Mouse (Mus musculus): Measurements from ENCODE around the gene Ube2i. TPM values are rescaled to one million over a fixed set of nuclear protein-coding genes. Genes with fewer than 3 reads are reported as not detected.

Gene Ube2i
- polyA plus RNA-seq, 1 experiment from 2014 or later, result 447 TPM

DNA sequence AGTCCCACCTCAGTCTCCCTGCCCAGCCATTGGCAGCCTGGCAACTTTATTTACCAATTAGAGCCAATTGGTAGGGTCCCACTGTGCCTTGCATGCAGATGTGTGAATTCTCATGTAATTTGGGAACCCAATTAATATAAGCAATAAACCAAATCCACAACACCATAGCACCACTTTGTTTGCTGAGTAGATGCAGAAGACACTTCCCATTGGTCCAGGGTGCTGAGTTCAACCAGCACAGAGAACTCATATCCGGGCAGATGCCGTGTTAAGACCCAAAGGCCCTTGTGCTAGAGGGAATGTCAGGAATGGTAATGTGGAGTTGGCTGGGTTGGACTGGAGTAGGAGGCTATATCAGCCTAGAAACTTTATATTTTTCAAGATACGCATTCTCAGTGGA lies 1.4 kb upstream of the Ube2i start:
- Histone ChIP-seq H3K9me3 (no peaks in the 10 kb centered on the region), H3K27ac (replicated peaks) (no peak overlapping the region), H3K9ac (no peak overlapping the region), H3K36me3 (no peaks in the 10 kb centered on the region), H3K4me1 (replicated peaks) (peaks cover 24% of the 10 kb centered on the region), H3K4me3 (no peak overlapping the region), H3K27me3 (0 out of 2 replicates have a peak, but pooled peaks cover 3% of the 10 kb centered on the region), H3K4me2 (no peak overlapping the region)
- ATAC-seq (ENCODE audit: low FRiP score, low read depth), result no peak
- 95% methylated on average over 3 of the region's 3 CpGs for WGBS

DNA sequence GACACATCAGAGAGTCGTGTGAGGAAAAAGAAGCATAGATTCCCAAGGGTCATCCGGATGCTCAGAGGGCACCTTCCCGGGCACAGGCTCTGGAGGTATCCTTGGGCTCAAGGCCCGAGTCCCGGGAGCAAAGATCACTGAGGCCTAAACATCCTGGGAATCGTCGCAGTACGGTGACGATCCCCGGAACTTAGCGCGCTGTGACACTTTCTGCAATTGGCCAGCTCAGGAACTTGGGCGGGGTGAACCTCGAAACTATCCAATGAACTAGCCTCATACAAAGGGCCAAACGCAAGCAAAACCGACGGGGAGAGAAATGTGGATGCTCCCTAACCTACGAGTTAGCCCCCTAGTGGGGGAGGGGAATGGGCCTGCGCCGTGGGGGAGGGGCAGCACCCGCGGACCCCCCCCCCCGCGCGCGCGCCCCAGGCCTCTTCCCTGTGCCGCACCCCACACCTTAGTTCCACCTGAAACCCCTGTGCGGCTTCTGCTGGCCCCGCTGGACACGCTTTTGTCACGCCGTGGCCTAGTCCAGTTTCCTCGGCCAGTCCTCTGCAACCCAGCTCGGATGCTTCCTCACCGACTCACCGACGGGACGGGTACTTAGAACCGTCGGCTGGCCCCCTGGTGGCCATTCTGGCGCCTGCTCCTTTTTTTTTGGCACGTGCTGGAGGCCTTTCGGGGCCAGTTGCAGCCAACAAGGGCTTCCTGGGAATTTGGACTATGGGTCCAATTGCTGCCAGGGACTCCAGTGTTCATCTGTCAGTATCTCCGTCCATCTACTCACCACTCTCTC lies 518 bp downstream of the Ube2i start:
- Histone ChIP-seq H3K9ac (peak overlapping the region; percentile 92), H3K4me1 (replicated peaks) (peaks cover 35% of the 10 kb centered on the region), H3K36me3 (peaks cover 1% of the 10 kb centered on the region), H3K27me3 (no peaks in the 10 kb centered on the region), H3K4me2 (peak overlapping the region; percentile 87), H3K27ac (replicated peaks) (peak overlapping the region; percentile 98), H3K9me3 (no peaks in the 10 kb centered on the region), H3K4me3 (peak overlapping the region; percentile 92)
- ATAC-seq (ENCODE audit: low FRiP score, low read depth), result peak; percentile 89
- WGBS, result under 1% methylated on average over 39 of the region's 45 CpGs

DNA sequence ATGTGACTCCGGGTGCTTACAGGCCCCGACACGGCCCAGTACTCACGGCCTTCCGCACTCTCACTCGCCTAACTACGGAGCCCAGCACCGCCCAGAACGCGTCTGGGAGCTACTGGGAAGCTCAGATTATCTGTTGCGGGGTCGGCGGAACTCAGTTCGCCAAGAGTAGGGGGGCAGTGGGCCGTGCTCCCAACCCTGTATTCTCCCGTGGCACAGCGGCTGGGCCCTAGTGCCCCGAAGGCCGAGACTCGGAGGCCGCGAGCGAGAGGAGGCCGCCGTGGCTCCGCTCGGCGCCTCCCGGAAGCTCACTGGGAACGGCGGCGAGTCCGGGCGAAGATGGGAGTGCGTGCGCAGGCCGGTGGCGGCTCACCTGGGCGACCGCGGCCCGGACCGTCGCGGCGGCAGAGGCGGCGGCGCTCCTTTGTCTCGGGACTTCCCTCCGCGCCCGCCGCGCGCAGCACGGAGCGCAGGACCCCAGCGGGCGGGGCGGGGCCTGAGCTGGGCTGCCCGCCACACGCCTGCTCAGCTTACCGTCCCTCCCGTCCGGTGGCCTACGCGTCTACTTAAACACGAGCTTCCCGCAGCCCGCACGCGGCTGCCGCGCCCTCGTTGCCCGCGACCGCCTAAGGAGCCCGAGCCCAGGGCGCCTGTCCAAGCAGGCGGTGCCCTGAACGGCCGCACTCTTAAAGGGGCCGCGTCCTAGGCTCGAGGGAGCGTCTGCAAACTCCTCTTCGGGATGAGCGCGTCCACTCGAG lies 1.3 kb downstream of the Ube2i start:
- H3K9ac ChIP-seq, result peak overlapping the region; percentile 92
- ATAC-seq (ENCODE audit: low FRiP score, low read depth), result peak; percentile 92
- no peaks in the 10 kb centered on the region for H3K27me3 ChIP-seq
- peaks cover 35% of the 10 kb centered on the region for H3K4me1 ChIP-seq (replicated peaks)
- H3K27ac ChIP-seq (replicated peaks), result peak overlapping the region; percentile 98
- peak overlapping the region; percentile 87 for H3K4me2 ChIP-seq
- peak overlapping the region; percentile 92 for H3K4me3 ChIP-seq
- WGBS, result under 1% methylated on average over 79 of the region's 92 CpGs
- H3K36me3 ChIP-seq, result peaks cover 9% of the 10 kb centered on the region
- H3K9me3 ChIP-seq, result no peaks in the 10 kb centered on the region

DNA sequence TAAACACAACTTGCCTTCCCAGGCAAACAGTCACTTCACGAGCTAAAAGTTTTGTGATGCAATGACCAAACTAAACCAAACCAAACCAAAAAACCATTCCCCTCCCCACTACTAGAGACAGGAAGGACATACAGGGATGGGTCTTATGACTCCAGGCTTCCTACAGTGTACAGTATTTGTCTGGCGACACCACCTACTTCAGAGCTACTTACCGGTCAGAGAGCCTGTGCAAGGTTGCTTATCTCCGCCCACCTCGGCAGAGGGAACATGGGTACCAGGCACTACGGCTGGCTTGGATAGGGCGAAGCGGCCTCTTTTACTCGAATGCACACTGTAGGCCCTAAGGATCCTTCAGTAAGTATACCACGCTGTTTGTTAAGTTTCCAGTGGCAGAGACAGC lies 2.1 kb downstream of the Ube2i start:
- peaks cover 35% of the 10 kb centered on the region for H3K4me1 ChIP-seq (replicated peaks)
- peak overlapping the region; percentile 87 for H3K4me2 ChIP-seq
- no peak for ATAC-seq (ENCODE audit: low FRiP score, low read depth)
- peak overlapping the region; percentile 98 for H3K27ac ChIP-seq (replicated peaks)
- H3K27me3 ChIP-seq, result no peaks in the 10 kb centered on the region
- peaks cover 16% of the 10 kb centered on the region for H3K36me3 ChIP-seq
- under 1% methylated on average over 10 of the region's 10 CpGs for WGBS
- peak overlapping the region; percentile 92 for H3K4me3 ChIP-seq
- H3K9ac ChIP-seq, result peak overlapping the region; percentile 92
- no peaks in the 10 kb centered on the region for H3K9me3 ChIP-seq

DNA sequence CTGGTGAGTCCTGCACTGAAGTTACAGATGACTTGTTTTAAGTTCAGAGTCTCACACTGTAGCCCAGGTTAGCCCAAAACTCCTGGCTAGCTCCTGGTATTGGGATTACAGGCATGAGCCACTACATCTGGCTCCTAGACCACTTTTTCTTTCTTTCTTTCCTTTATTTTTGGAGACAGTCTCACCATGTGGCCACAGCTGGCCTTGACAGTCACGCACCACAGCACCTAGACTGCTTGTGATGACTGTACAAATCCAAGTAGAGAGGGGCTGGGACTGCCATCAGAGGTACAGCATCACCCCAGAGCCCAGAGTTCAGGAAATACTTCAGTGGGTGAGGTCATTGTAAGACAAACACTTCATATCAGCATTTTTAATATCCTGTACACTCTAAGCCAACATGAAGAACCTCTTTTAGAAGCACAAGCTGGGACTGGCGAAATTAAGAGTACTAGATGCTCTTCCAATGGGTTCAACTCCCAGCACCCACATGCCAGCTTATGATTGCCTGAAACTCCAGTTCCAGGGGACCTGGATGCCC lies 3.6 kb downstream of the Ube2i start:
- Histone ChIP-seq H3K36me3 (peaks cover 31% of the 10 kb centered on the region), H3K4me3 (peak overlapping the region; percentile 92; the same call in 1 of the 2 replicates)

DNA sequence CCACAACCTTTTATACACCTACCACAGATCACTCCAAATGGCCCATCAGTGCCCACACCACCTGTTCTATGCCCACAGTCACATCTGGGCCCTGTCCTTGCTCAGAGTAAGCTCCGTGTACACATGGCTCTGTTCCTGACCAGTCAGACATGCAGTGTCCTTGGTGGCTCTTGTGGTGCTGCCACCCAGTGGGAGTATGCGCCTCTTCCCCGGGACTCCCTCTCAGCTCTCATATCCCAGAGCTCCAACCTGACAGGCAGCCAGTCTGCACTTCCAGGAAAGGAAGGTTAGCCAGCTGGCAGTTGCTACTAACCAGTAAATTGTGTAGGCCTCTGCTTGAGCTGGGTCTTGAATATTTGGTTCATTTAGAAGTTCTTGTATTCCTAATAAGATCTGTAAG lies 10.0 kb downstream of the Ube2i start:
- Histone ChIP-seq H3K36me3 (peaks cover 68% of the 10 kb centered on the region), H3K9me3 (no peaks in the 10 kb centered on the region), H3K4me1 (replicated peaks) (no peaks in the 10 kb centered on the region), H3K4me3 (no peak overlapping the region), H3K27me3 (no peaks in the 10 kb centered on the region), H3K9ac (no peak overlapping the region), H3K4me2 (no peak overlapping the region), H3K27ac (replicated peaks) (no peak overlapping the region)
- ATAC-seq (ENCODE audit: low FRiP score, low read depth), result no peak
- 68% methylated on average over 3 of the region's 3 CpGs for WGBS

More for the DNA sequence above, 3.6 kb downstream of the Ube2i start:
- ATAC-seq (ENCODE audit: low FRiP score, low read depth), result no peak
- H3K27ac ChIP-seq (replicated peaks), result no peak overlapping the region
- H3K4me2 ChIP-seq, result peak overlapping the region; percentile 87
- no peaks in the 10 kb centered on the region for H3K9me3 ChIP-seq
- 95% methylated on average over 2 of the region's 2 CpGs for WGBS
- H3K9ac ChIP-seq, result no peak overlapping the region; the same call in 1 of the 2 replicates
- H3K27me3 ChIP-seq, result no peaks in the 10 kb centered on the region
- H3K4me1 ChIP-seq (replicated peaks), result peaks cover 35% of the 10 kb centered on the region

DNA sequence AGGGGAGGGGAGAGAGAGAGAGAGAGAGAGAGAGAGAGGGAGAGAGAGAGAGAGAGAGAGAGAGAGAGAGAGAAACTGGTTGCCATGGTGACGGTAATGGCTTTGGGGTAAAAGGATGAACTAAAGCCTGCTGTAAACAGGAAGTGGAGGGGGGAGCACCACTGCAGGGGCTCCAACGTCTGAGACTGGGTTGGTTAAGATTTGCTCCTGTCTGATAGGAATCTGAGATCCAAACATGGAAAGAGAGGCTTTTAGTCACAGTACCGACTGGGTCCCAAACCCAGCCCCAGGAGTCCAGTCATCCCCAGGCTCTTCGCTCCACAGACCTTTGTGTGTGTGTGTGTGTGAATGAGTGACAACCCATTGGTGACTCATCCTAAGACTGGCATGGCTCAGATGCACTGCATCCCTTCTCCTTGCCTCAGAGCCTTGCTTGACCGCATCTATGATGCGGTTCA lies 16.6 kb downstream of the Ube2i start:
- Histone ChIP-seq H3K4me1 (replicated peaks) (peaks cover 40% of the 10 kb centered on the region), H3K36me3 (peaks cover 13% of the 10 kb centered on the region), H3K4me2 (no peak overlapping the region), H3K9me3 (no peaks in the 10 kb centered on the region), H3K4me3 (no peak overlapping the region), H3K9ac (no peak overlapping the region), H3K27me3 (peaks cover 13% of the 10 kb centered on the region), H3K27ac (replicated peaks) (no peak overlapping the region)
- 53% methylated on average over 6 of the region's 6 CpGs for WGBS
- ATAC-seq (ENCODE audit: low FRiP score, low read depth), result no peak

DNA sequence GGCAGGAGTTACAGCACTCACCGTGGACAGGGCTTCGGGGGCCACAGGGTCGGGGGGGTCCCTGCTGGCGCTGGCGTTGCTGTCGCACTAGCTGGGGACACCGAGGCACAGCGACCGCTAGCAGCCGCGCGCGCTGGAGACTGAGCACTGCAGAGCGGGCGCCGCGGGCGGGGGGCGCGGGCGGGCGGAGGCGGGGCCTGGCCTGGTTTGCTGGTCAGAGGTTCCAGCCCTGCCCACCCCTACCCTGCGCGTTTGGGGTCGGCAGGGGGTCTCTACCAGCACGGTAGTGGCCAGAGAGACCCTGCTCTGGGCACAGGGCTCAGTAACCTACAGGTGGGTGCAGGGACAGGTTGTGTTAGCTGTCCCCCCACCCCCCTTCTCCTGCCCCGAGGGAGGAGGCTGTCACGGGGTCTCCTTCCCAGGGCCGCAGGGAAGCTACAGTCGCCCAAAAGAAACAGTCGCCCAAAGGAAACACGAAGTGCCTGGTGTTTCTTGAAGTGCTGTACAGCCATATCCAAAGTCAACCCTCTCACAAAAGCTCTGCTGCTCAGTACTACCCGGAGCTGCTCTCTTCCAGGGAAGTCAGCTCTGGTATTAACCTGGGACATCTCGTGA lies 18.2 kb downstream of the Ube2i start, which contains the start of gene Baiap3:
Gene Baiap3 (minus strand): TSS at position 225 of the 615 bp plus-strand sequence.
- peaks cover 13% of the 10 kb centered on the region for H3K27me3 ChIP-seq
- peak within 1 kb of the TSS; percentile 3; the same call in 1 of the 2 replicates for H3K9ac ChIP-seq
- no peak within 1 kb of the TSS for H3K27ac ChIP-seq (replicated peaks)
- peaks cover 52% of the 10 kb centered on the region for H3K4me1 ChIP-seq (replicated peaks)
- peak within 1 kb of the TSS; percentile 62 for H3K4me2 ChIP-seq
- ATAC-seq (ENCODE audit: low FRiP score, low read depth), result peak; percentile 47
- WGBS, result 5% methylated on average over 35 of the region's 35 CpGs
- H3K9me3 ChIP-seq, result no peaks in the 10 kb centered on the region
- H3K36me3 ChIP-seq, result 0 out of 2 replicates have a peak, but pooled peaks cover 7% of the 10 kb centered on the region
- peak within 1 kb of the TSS; percentile 31 for H3K4me3 ChIP-seq

DNA sequence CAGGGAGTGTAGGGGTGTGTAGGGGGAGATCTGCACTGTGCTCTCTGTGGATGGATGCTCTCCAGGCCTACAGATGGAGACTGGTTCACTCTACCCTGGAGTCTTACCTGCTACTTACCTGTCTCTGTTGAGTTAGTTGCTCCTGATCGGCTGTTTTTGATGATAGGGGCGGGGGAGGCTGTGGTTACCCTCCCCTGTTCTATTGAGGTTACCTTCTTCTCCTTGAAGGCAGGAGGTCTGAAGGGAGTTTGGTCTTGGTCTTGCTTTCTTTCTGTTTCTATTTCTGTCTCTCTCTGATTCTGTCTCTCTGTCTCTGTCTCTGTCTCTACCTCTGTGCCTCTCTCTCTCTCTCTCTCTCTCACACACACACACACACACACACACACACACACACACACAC lies 19.3 kb downstream of the Ube2i start:
- WGBS, result 77% methylated on average over 2 of the region's 2 CpGs
- Histone ChIP-seq H3K27ac (replicated peaks) (no peak overlapping the region), H3K36me3 (0 out of 2 replicates have a peak, but pooled peaks cover 7% of the 10 kb centered on the region), H3K4me3 (no peak overlapping the region; the same call in 1 of the 2 replicates), H3K9me3 (no peaks in the 10 kb centered on the region), H3K4me2 (peak overlapping the region; percentile 62; the same call in 1 of the 2 replicates), H3K9ac (no peak overlapping the region), H3K27me3 (peaks cover 13% of the 10 kb centered on the region), H3K4me1 (replicated peaks) (peaks cover 52% of the 10 kb centered on the region)
- no peak for ATAC-seq (ENCODE audit: low FRiP score, low read depth)

DNA sequence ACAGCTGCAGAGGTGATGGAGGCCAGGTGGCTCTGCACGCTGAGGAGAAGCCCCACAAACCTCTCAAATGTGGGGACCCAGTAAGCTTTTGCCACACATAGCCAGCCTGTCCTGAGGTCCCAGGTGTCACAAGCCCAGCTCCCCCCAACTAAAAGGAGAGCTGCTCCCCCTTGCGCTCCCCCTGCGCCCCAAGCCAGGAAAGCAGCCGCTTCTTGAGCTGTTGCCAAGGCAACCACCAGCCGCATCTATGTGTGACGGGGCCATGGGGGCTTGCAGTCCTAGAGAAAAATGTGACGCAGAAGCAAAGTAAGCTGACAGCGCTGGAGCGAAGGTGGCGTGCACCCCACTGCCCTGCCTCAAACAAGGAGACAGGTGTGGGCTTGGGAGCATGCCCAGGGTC lies 20.7 kb downstream of the Ube2i start:
- H3K9me3 ChIP-seq, result no peaks in the 10 kb centered on the region
- ATAC-seq (ENCODE audit: low FRiP score, low read depth), result peak; percentile 9; the same call in 1 of the 2 replicates
- H3K36me3 ChIP-seq, result no peaks in the 10 kb centered on the region
- H3K27ac ChIP-seq (replicated peaks), result peak overlapping the region; percentile 82
- peaks cover 52% of the 10 kb centered on the region for H3K4me1 ChIP-seq (replicated peaks)
- H3K9ac ChIP-seq, result peak overlapping the region; percentile 7; the same call in 1 of the 2 replicates
- peaks cover 13% of the 10 kb centered on the region for H3K27me3 ChIP-seq
- H3K4me3 ChIP-seq, result no peak overlapping the region
- H3K4me2 ChIP-seq, result peak overlapping the region; percentile 29
- WGBS, result 6% methylated on average over 10 of the region's 10 CpGs

DNA sequence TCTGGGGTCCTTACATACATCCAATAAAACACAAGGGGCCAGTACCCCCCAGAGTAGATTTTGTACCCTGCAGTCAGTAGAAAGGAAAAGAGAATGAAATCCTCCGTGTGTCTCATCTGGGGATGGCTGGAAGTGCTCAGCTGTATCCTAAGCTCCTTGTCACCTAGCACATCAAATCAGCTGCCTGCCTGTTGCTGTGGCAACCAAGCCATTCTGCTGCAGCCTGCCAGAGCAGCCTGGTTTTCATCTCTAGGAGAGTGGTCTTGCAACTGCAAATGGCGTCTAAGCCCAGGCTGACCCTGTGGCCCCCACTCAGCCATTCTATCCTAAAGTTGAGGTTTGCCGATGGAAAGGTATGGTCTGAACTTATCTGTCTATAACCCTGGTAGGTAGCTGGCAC lies 21.8 kb downstream of the Ube2i start:
- ATAC-seq (ENCODE audit: low FRiP score, low read depth), result peak; percentile 43; the same call in 1 of the 2 replicates
- Histone ChIP-seq H3K4me2 (peak overlapping the region; percentile 28; the same call in 1 of the 2 replicates), H3K4me3 (no peak overlapping the region), H3K9me3 (no peaks in the 10 kb centered on the region), H3K36me3 (no peaks in the 10 kb centered on the region), H3K9ac (no peak overlapping the region), H3K27me3 (peaks cover 13% of the 10 kb centered on the region), H3K4me1 (replicated peaks) (peaks cover 47% of the 10 kb centered on the region), H3K27ac (replicated peaks) (peak overlapping the region; percentile 82)
- 12% methylated on average over 3 of the region's 3 CpGs for WGBS
